Mouse (Mus musculus) megakaryocyte, embryonic 14.5 days (primary cell): Measurements from ENCODE around the gene Olfr446.

ENCODE experiments used
- FLI1 ChIP-seq: IDR thresholded peaks from 2 replicates; pipeline ENCODE4 v1.6.1; 2012; ENCODE audit warnings: low read length, inconsistent platforms, mixed read lengths
- GATA1 ChIP-seq: IDR thresholded peaks from 3 replicates; pipeline ENCODE4 v1.6.1; 2012; ENCODE audit warnings: mixed read lengths, low read length, inconsistent platforms, borderline replicate concordance

DNA sequence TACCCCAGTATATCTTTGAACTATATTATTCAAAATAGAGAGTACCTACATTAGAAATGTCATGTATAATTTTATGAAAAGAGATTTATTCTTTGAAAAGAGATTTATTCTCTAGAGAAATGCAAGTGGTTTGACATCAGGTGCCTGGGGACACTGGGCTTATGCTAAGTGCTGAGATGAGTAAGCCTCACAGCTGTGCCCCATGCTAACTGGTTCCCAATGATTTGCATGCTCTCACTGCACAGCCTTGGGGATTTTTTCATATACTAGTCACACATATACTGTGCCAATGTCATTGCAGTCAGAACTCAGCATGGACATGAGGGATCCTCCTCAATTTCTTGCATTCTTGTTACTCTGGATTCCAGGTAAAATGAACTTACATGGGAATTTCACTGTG lies 59.2 kb downstream of the Olfr446 start:
- TF ChIP-seq GATA1 = no peak
- no peak for TF ChIP-seq FLI1
